Mouse (Mus musculus): Measurements from ENCODE around the gene Fbxo10. TPM values are rescaled to one million over a fixed set of nuclear protein-coding genes. Genes with fewer than 3 reads are reported as not detected.
"Not testable (repeated sequence)": the region's sequence is repeated elsewhere in the genome, so short reads cannot be mapped to it uniquely, and the experiment has no call there.

The Fbxo10 gene
- total and polyA plus RNA-seq, 3 experiments, result 9.4 to 16.7 (median 10.2) TPM

- H3K27me3 ChIP-seq (ENCODE audit: control insufficient read depth, insufficient read depth, low read length), result no peaks in the 10 kb centered on the region
- intact Hi-C loops (cut with DNase I), result no loop called here
- no peak overlapping the region for H3K4me3 ChIP-seq
- WGBS, result 68% methylated on average over 6 of the region's 6 CpGs
- H3K27ac ChIP-seq, result no peak overlapping the region
- H3K79me2 ChIP-seq (replicated peaks; ENCODE audit: control insufficient read depth, insufficient read depth, low read length), result peaks cover 2% of the 10 kb centered on the region; the same call in 1 of the 2 replicates
- TF ChIP-seq EP300 (IDR thresholded peaks at IDR 0.05; ENCODE audit: insufficient read depth, low read depth, low read length) (no peak), CTCF (IDR thresholded peaks at IDR 0.05) (no peak), POLR2A (IDR thresholded peaks at IDR 0.05; ENCODE audit: insufficient read depth, low read depth, low read length) (no peak)
- DNase-seq, result no peak
- no peaks in the 10 kb centered on the region for H3K4me1 ChIP-seq (ENCODE audit: control insufficient read depth, insufficient read depth, low read length)
- no peak overlapping the region for H3K9ac ChIP-seq (ENCODE audit: low read depth, low read length)
- no peaks in the 10 kb centered on the region for H3K36me3 ChIP-seq (ENCODE audit: control insufficient read depth, insufficient read depth, low read length)
Observed at GRCm38 (mm10) chr4:45073544-45073943, 10.9 kb downstream of the Fbxo10 start.

- Histone ChIP-seq H3K27ac (no peak overlapping the region), H3K9ac (ENCODE audit: low read depth, low read length) (no peak overlapping the region), H3K79me2 (replicated peaks; ENCODE audit: control insufficient read depth, insufficient read depth, low read length) (0 out of 2 replicates have a peak, but pooled peaks cover 2% of the 10 kb centered on the region), H3K36me3 (ENCODE audit: control insufficient read depth, insufficient read depth, low read length) (no peaks in the 10 kb centered on the region), H3K4me3 (no peak overlapping the region), H3K27me3 (ENCODE audit: control insufficient read depth, insufficient read depth, low read length) (no peaks in the 10 kb centered on the region), H3K4me1 (ENCODE audit: control insufficient read depth, insufficient read depth, low read length) (no peaks in the 10 kb centered on the region)
- WGBS, result 87% methylated on average over 15 of the region's 15 CpGs
- intact Hi-C loops (cut with DNase I), result no loop called here
- no peak for TF ChIP-seq POLR2A (IDR thresholded peaks at IDR 0.05; ENCODE audit: insufficient read depth, low read depth, low read length)
- TF ChIP-seq EP300 (IDR thresholded peaks at IDR 0.05; ENCODE audit: insufficient read depth, low read depth, low read length), result no peak
- no peak for TF ChIP-seq CTCF (IDR thresholded peaks at IDR 0.05)
- DNase-seq, result no peak
Observed at GRCm38 (mm10) chr4:45072261-45072973, 12.0 kb downstream of the Fbxo10 start.

GRCm38 (mm10) chr4:45067742-45068141 lies 16.7 kb downstream of the Fbxo10 start:
- no peak for DNase-seq
- Histone ChIP-seq H3K4me1 (ENCODE audit: control insufficient read depth, insufficient read depth, low read length) (peaks cover 1% of the 10 kb centered on the region; the same call in 1 of the 2 replicates), H3K36me3 (ENCODE audit: control insufficient read depth, insufficient read depth, low read length) (no peaks in the 10 kb centered on the region), H3K79me2 (replicated peaks; ENCODE audit: control insufficient read depth, insufficient read depth, low read length) (no peaks in the 10 kb centered on the region), H3K9ac (ENCODE audit: low read depth, low read length) (no peak overlapping the region), H3K4me3 (no peak overlapping the region), H3K27ac (no peak overlapping the region), H3K27me3 (ENCODE audit: control insufficient read depth, insufficient read depth, low read length) (no peaks in the 10 kb centered on the region)
- WGBS, result 86% methylated on average over 4 of the region's 4 CpGs
- no peak for TF ChIP-seq EP300 (IDR thresholded peaks at IDR 0.05; ENCODE audit: insufficient read depth, low read depth, low read length)
- no peak for TF ChIP-seq POLR2A (IDR thresholded peaks at IDR 0.05; ENCODE audit: insufficient read depth, low read depth, low read length)
- no peak for TF ChIP-seq CTCF (IDR thresholded peaks at IDR 0.05)
- intact Hi-C loops (cut with DNase I), result no loop called here

GRCm38 (mm10) chr4:45066036-45066730 lies 18.2 kb downstream of the Fbxo10 start:
- Histone ChIP-seq H3K36me3 (ENCODE audit: control insufficient read depth, insufficient read depth, low read length) (no peaks in the 10 kb centered on the region), H3K79me2 (replicated peaks; ENCODE audit: control insufficient read depth, insufficient read depth, low read length) (no peaks in the 10 kb centered on the region), H3K4me1 (ENCODE audit: control insufficient read depth, insufficient read depth, low read length) (peaks cover 1% of the 10 kb centered on the region; the same call in 1 of the 2 replicates), H3K27ac (no peak overlapping the region), H3K27me3 (ENCODE audit: control insufficient read depth, insufficient read depth, low read length) (no peaks in the 10 kb centered on the region), H3K9ac (ENCODE audit: low read depth, low read length) (no peak overlapping the region), H3K4me3 (no peak overlapping the region)
- TF ChIP-seq POLR2A (IDR thresholded peaks at IDR 0.05; ENCODE audit: insufficient read depth, low read depth, low read length) (no peak), CTCF (IDR thresholded peaks at IDR 0.05) (no peak), EP300 (IDR thresholded peaks at IDR 0.05; ENCODE audit: insufficient read depth, low read depth, low read length) (no peak)
- intact Hi-C loops (cut with DNase I), result no loop called here
- no peak for DNase-seq
- WGBS, result 44% methylated on average over 2 of the region's 2 CpGs

- no peak overlapping the region for H3K27ac ChIP-seq
- WGBS, result 97% methylated on average over 2 of the region's 2 CpGs
- no peak for DNase-seq
- TF ChIP-seq POLR2A (IDR thresholded peaks at IDR 0.05; ENCODE audit: insufficient read depth, low read depth, low read length) (no peak), EP300 (IDR thresholded peaks at IDR 0.05; ENCODE audit: insufficient read depth, low read depth, low read length) (no peak), CTCF (IDR thresholded peaks at IDR 0.05) (no peak)
- no peak overlapping the region for H3K9ac ChIP-seq (ENCODE audit: low read depth, low read length)
- H3K4me1 ChIP-seq (ENCODE audit: control insufficient read depth, insufficient read depth, low read length), result peaks cover 1% of the 10 kb centered on the region; the same call in 1 of the 2 replicates
- no peaks in the 10 kb centered on the region for H3K36me3 ChIP-seq (ENCODE audit: control insufficient read depth, insufficient read depth, low read length)
- intact Hi-C loops (cut with DNase I), result no loop called here
- H3K79me2 ChIP-seq (replicated peaks; ENCODE audit: control insufficient read depth, insufficient read depth, low read length), result no peaks in the 10 kb centered on the region
- H3K4me3 ChIP-seq, result no peak overlapping the region
- no peaks in the 10 kb centered on the region for H3K27me3 ChIP-seq (ENCODE audit: control insufficient read depth, insufficient read depth, low read length)
Observed at GRCm38 (mm10) chr4:45064577-45064976, 19.8 kb downstream of the Fbxo10 start.

GRCm38 (mm10) chr4:45063836-45064235 lies 20.6 kb downstream of the Fbxo10 start:
- H3K79me2 ChIP-seq (replicated peaks; ENCODE audit: control insufficient read depth, insufficient read depth, low read length); H3K27me3 ChIP-seq (ENCODE audit: control insufficient read depth, insufficient read depth, low read length); intact Hi-C loops (cut with DNase I); DNase-seq; H3K27ac ChIP-seq; H3K4me1 ChIP-seq (ENCODE audit: control insufficient read depth, insufficient read depth, low read length); H3K9ac ChIP-seq (ENCODE audit: low read depth, low read length); H3K36me3 ChIP-seq (ENCODE audit: control insufficient read depth, insufficient read depth, low read length); H3K4me3 ChIP-seq: not testable (repeated sequence)
- 71% methylated on average over 1 of the region's 1 CpGs for WGBS
